Comparison of ENCODE assay signal across 19 mouse cellular contexts in the genomic region with DNA sequence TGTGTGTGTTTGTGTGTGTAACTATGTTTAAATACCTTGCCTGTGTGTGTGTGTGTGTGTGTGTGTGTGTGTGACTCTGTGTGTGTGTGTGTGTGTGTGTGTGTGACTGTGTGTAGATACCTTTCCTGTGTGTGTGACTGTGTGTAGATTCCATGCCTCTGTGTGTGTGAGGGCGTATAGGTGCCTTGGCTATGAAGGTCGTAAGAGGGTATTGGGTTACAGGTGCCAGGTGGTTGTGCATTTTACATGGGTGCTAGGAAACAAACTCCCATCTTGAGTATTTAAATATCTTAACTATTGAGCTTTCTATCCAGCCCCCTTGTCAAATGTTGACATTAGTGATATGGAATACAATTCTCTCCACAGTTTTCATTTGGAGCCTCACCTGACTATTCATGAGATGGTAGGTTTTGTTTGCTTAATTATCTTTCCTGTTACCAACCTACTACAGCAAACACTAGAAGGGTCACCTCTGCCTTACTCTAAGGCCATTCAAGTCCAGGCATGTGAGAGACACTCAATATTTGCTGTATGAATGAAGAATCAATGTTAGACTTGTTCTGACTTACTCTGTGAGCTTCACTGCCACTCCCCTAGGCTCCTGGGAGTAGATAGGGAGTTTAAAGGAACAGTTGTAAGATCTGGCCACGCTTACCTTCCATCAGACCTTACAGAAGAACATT.
"Had no signal": no experiment of that assay in that cellular context is flagged by ENCODE, and none has a peak within 500 bp of the region (broad histone marks: within the 10 kb centered on the region; RNA-seq: fewer than 3 reads in every experiment).

No protein-coding gene starts in this region.

- H3K27ac ChIP-seq: kidney, postnatal 0 days; layer of hippocampus, adult 2 months; left cerebral cortex, adult 2 months; liver, embryonic 13.5 days; lung, embryonic 15.5 days; neural tube, embryonic 12.5 days; neural tube, embryonic 15.5 days had no signal

- DNase-seq: kidney, adult 2 months; kidney, postnatal 25 days; layer of hippocampus, adult 9-11 months; layer of hippocampus, postnatal 36 days; liver, embryonic 13.5 days; lung, postnatal 4 days; midbrain, embryonic 14.5 days; right cerebral cortex, adult 18-20 months; right cerebral cortex, postnatal 14 days; right cerebral cortex, postnatal 4 days; thymus, postnatal 36 days had no signal

- ATAC-seq: intestine, postnatal 0 days had no signal

- H3K4me2 ChIP-seq: liver, embryonic 13.5 days; lung, embryonic 15.5 days; midbrain, embryonic 11.5 days; neural tube, embryonic 12.5 days; neural tube, embryonic 15.5 days had no signal

- H3K4me3 ChIP-seq: layer of hippocampus, adult 2 months; left cerebral cortex, adult 2 months; liver, embryonic 13.5 days; lung, embryonic 15.5 days; neural tube, embryonic 12.5 days; neural tube, embryonic 15.5 days had no signal

- H3K27me3 ChIP-seq: liver, embryonic 13.5 days; lung, embryonic 15.5 days; neural tube, embryonic 12.5 days; neural tube, embryonic 15.5 days had no signal

- H3K4me1 ChIP-seq: liver, embryonic 13.5 days; neural tube, embryonic 12.5 days; neural tube, embryonic 15.5 days had no signal

- H3K36me3 ChIP-seq: liver, embryonic 13.5 days; lung, embryonic 15.5 days; neural tube, embryonic 12.5 days; neural tube, embryonic 15.5 days had no signal

- H3K9ac ChIP-seq: liver, embryonic 13.5 days; lung, embryonic 15.5 days; neural tube, embryonic 12.5 days; neural tube, embryonic 15.5 days had no signal

- H3K9me3 ChIP-seq: liver, embryonic 13.5 days; lung, embryonic 15.5 days; neural tube, embryonic 12.5 days; neural tube, embryonic 15.5 days had no signal
